Mouse (Mus musculus) MEL (cell line): Measurements from ENCODE around the gene Gcnt2. TPM values are rescaled to one million over a fixed set of nuclear protein-coding genes. Genes with fewer than 3 reads are reported as not detected.
"Not testable (repeated sequence)": the region's sequence is repeated elsewhere in the genome, so short reads cannot be mapped to it uniquely, and the experiment has no call there.

ENCODE experiments used
- DNase-seq: peaks from one replicate; pipeline ENCODE4 v3.0.0; 2011; ENCODE audit warnings: low read depth, low spot score
- H3K27ac ChIP-seq: 2 replicates; pipeline ENCODE4 v1.5.1; 2012; ENCODE audit warnings: low read depth, mild to moderate bottlenecking, control low read depth, low read length, moderate library complexity; ENCODE audit not compliant: control insufficient read depth
- H3K27me3 ChIP-seq, 2 experiments: fragments of 150-350 bp in 1 of 2; sonication (generic) in 1 of 2; 2 replicates each; pipeline ENCODE4 v1.6.1; 2012; ENCODE audit warnings: low read length in 2 of 2, mild to moderate bottlenecking in 2 of 2, improper control_type of control experiment in 1 of 2, moderate library complexity in 1 of 2; ENCODE audit not compliant: insufficient read depth in 2 of 2, control insufficient read depth in 1 of 2
- H3K36me3 ChIP-seq, 2 experiments: 2 replicates each; pipeline ENCODE4 v1.6.1; 2012 to 2014; ENCODE audit warnings: low read length in 2 of 2, improper control_type of control experiment in 1 of 2, inconsistent platforms in 1 of 2, mild to moderate bottlenecking in 1 of 2; ENCODE audit not compliant: insufficient read depth in 2 of 2, control insufficient read depth in 1 of 2
- H3K4me1 ChIP-seq, 2 experiments: fragments of 150-350 bp in 1 of 2; sonication (generic) in 1 of 2; 2 replicates each; pipeline ENCODE4 v1.6.1; 2012; ENCODE audit warnings: low read length in 2 of 2, improper control_type of control experiment in 1 of 2, mild to moderate bottlenecking in 1 of 2; ENCODE audit not compliant: insufficient read depth in 2 of 2, control insufficient read depth in 1 of 2
- H3K4me3 ChIP-seq, 2 experiments: fragments of 150-350 bp in 1 of 2; sonication (generic) in 1 of 2; 2 replicates each; pipeline ENCODE4 v1.5.1; 2012; ENCODE audit warnings: low read depth in 2 of 2, low read length in 2 of 2, mild to moderate bottlenecking in 2 of 2, moderate library complexity in 2 of 2, control low read depth in 1 of 2, improper control_type of control experiment in 1 of 2; ENCODE audit not compliant: control insufficient read depth in 1 of 2, insufficient read depth in 1 of 2
- H3K79me2 ChIP-seq: 2 replicates; pipeline ENCODE4 v1.6.1; 2012; ENCODE audit warnings: mild to moderate bottlenecking, low read length, moderate library complexity; ENCODE audit not compliant: control insufficient read depth, poor library complexity, insufficient read depth
- H3K9ac ChIP-seq: 2 replicates; pipeline ENCODE4 v1.6.1; 2012; ENCODE audit warnings: low read depth, mild to moderate bottlenecking, control low read depth, low read length, moderate library complexity; ENCODE audit not compliant: control insufficient read depth, poor library complexity, severe bottlenecking
- H3K9me3 ChIP-seq: fragments of 150-350 bp; sonication (generic); replicated peaks from 2 replicates; pipeline ENCODE4 v1.6.1; 2012; ENCODE audit warnings: mild to moderate bottlenecking, low read length, improper control_type of control experiment, moderate library complexity; ENCODE audit not compliant: insufficient read depth
- BHLHE40 ChIP-seq: IDR thresholded peaks from 2 replicates; pipeline ENCODE4 v1.6.1; 2012; ENCODE audit warnings: low read depth, mild to moderate bottlenecking, inconsistent platforms, low read length, improper control_type of control experiment, borderline replicate concordance
- CHD2 ChIP-seq: IDR thresholded peaks from 2 replicates; pipeline ENCODE4 v1.6.1; 2011; ENCODE audit warnings: low read length, improper control_type of control experiment
- ELF1 ChIP-seq: IDR thresholded peaks from 2 replicates; pipeline ENCODE4 v1.6.1; 2014; ENCODE audit warnings: low read depth, mild to moderate bottlenecking, inconsistent platforms, low read length, improper control_type of control experiment, moderate library complexity
- GATA1 ChIP-seq: IDR thresholded peaks from 2 replicates; pipeline ENCODE4 v1.6.1; 2011; ENCODE audit warnings: low read depth, low read length, improper control_type of control experiment
- JUND ChIP-seq: IDR thresholded peaks from 2 replicates; pipeline ENCODE4 v1.6.1; 2011; ENCODE audit warnings: low read depth, mild to moderate bottlenecking, improper control_type of control experiment, low read length
- KAT2A ChIP-seq: conservative IDR thresholded peaks from 2 replicates; pipeline ENCODE4 v1.6.1; 2012; ENCODE audit warnings: low read depth, low read length, improper control_type of control experiment, inconsistent platforms
- MAFK ChIP-seq: IDR thresholded peaks from 2 replicates; pipeline ENCODE4 v1.6.1; 2011; ENCODE audit warnings: low read depth, mild to moderate bottlenecking, low read length, improper control_type of control experiment, borderline replicate concordance
- MYC ChIP-seq: IDR thresholded peaks from 2 replicates; pipeline ENCODE4 v1.6.1; 2011; ENCODE audit warnings: low read depth, mild to moderate bottlenecking, low read length, improper control_type of control experiment, moderate library complexity
- NRF1 ChIP-seq: IDR thresholded peaks from 2 replicates; pipeline ENCODE4 v1.6.1; 2014; ENCODE audit warnings: low read depth, mild to moderate bottlenecking, inconsistent platforms, low read length, improper control_type of control experiment, moderate library complexity; ENCODE audit not compliant: poor library complexity, insufficient read depth, severe bottlenecking
- POLR2A ChIP-seq, 2 experiments: IDR thresholded peaks; 2 replicates each; pipeline ENCODE4 v1.6.1; 2011 to 2012; ENCODE audit warnings: low read length in 2 of 2, mild to moderate bottlenecking in 2 of 2, control low read depth in 1 of 2, improper control_type of control experiment in 1 of 2, low read depth in 1 of 2, moderate library complexity in 1 of 2; ENCODE audit not compliant: control insufficient read depth in 1 of 2, insufficient read depth in 1 of 2, poor library complexity in 1 of 2
- POLR2AphosphoS2 ChIP-seq: IDR thresholded peaks from 2 replicates; pipeline ENCODE4 v1.6.1; 2011; ENCODE audit warnings: low read length, improper control_type of control experiment
- TBP ChIP-seq: IDR thresholded peaks from 2 replicates; pipeline ENCODE4 v1.8.0; 2011; ENCODE audit warnings: low read depth, low read length, improper control_type of control experiment
- UBTF ChIP-seq: IDR thresholded peaks from 2 replicates; pipeline ENCODE4 v1.6.1; 2012; ENCODE audit warnings: low read depth, mild to moderate bottlenecking, inconsistent platforms, low read length, improper control_type of control experiment, moderate library complexity, borderline replicate concordance; ENCODE audit not compliant: insufficient read depth
- USF1 ChIP-seq: IDR thresholded peaks from 2 replicates; pipeline ENCODE4 v1.6.1; 2014; ENCODE audit warnings: low read depth, mild to moderate bottlenecking, inconsistent platforms, low read length, improper control_type of control experiment, moderate library complexity
- USF2 ChIP-seq, 2 experiments: IDR thresholded peaks; 2 replicates each; pipeline ENCODE4 v1.6.1; 2011 to 2012; ENCODE audit warnings: improper control_type of control experiment in 2 of 2, low read length in 2 of 2, borderline replicate concordance in 1 of 2, inconsistent platforms in 1 of 2, low read depth in 1 of 2, mild to moderate bottlenecking in 1 of 2; ENCODE audit not compliant: insufficient read depth in 1 of 2
- ZNF384 ChIP-seq: IDR thresholded peaks from 2 replicates; pipeline ENCODE4 v1.6.1; 2012; ENCODE audit warnings: low read depth, mild to moderate bottlenecking, inconsistent platforms, low read length, improper control_type of control experiment
- polyA plus RNA-seq, 2 experiments: library from polyadenylated mRNA; stranded (reverse) in 1 of 2; unstranded in 1 of 2; fragments of >175 nt in 1 of 2; fragments of >200 nt in 1 of 2; gene quantifications; 2 replicates each; pipeline versions ENCODE4 v1.2.1 to v1.2.4; 2012; ENCODE audit warnings: low replicate concordance in 2 of 2, low read depth in 1 of 2; ENCODE audit not compliant: insufficient read length in 2 of 2, insufficient read depth in 1 of 2, missing spikeins in 1 of 2
- total RNA-seq: library from RNA; depleted of rRNA; stranded (reverse); fragments of 300-350 nt; gene quantifications from 2 replicates; pipeline ENCODE4 v1.2.3, GENCODE M21; 2012

Gene Gcnt2
- total and polyA plus RNA-seq, 3 experiments, result 0.03 to 0.04 TPM; not detected in 1

- no peak for DNase-seq
- no peaks in the 10 kb centered on the region for H3K27me3 ChIP-seq
- peaks cover 0 to 16% of the 10 kb centered on the region in 2 experiments; a peak in 2 of 4 replicates for H3K36me3 ChIP-seq
- H3K9me3 ChIP-seq, result no peaks in the 10 kb centered on the region
- peak; percentile 70 for TF ChIP-seq USF1
- TF ChIP-seq KAT2A, result no peak
- peak; percentile 20; the same call in 1 of the 2 replicates for TF ChIP-seq GATA1
- TF ChIP-seq, all 39 proteins: peak for 2
- H3K4me1 ChIP-seq, result peaks cover 4 to 24% of the 10 kb centered on the region in 2 experiments
- no peak overlapping the region for H3K9ac ChIP-seq
- no peaks in the 10 kb centered on the region for H3K79me2 ChIP-seq
- H3K27ac ChIP-seq, result no peak overlapping the region
- H3K4me3 ChIP-seq, result no peak overlapping the region
Measured at GRCm38 (mm10) chr13:40892547-40892946, 33.0 kb downstream of the Gcnt2 start.

- Histone ChIP-seq H3K9ac (no peak overlapping the region), H3K27me3 (no peaks in the 10 kb centered on the region), H3K79me2 (no peaks in the 10 kb centered on the region), H3K9me3 (no peaks in the 10 kb centered on the region), H3K4me1 (peaks cover 4 to 24% of the 10 kb centered on the region in 2 experiments), H3K27ac (no peak overlapping the region), H3K36me3 (peaks cover 0 to 16% of the 10 kb centered on the region in 2 experiments; a peak in 2 of 4 replicates)
- DNase-seq, result no peak
- TF ChIP-seq CHD2, result no peak
- TF ChIP-seq POLR2AphosphoS2, result no peak
- TF ChIP-seq ZNF384, result peak; percentile 19; the same call in 1 of the 2 replicates
- TF ChIP-seq, all 39 proteins: peak for 1
- H3K4me3 ChIP-seq, result no peak overlapping the region
Measured at GRCm38 (mm10) chr13:40893573-40893972, 34.0 kb downstream of the Gcnt2 start.

GRCm38 (mm10) chr13:40898049-40898690 lies 38.6 kb downstream of the Gcnt2 start:
- not testable (repeated sequence) for DNase-seq, H3K4me3 ChIP-seq, H3K36me3 ChIP-seq, H3K27ac ChIP-seq, H3K9ac ChIP-seq, H3K79me2 ChIP-seq, H3K27me3 ChIP-seq, H3K9me3 ChIP-seq
- peaks cover 7 to 16% of the 10 kb centered on the region in 2 experiments for H3K4me1 ChIP-seq

GRCm38 (mm10) chr13:40898698-40899097 lies 39.1 kb downstream of the Gcnt2 start:
- Histone ChIP-seq H3K36me3 (peaks cover 0 to 10% of the 10 kb centered on the region in 2 experiments; a peak in 2 of 4 replicates), H3K9ac (no peak overlapping the region), H3K27me3 (no peaks in the 10 kb centered on the region), H3K27ac (no peak overlapping the region), H3K9me3 (no peaks in the 10 kb centered on the region), H3K4me3 (no peak overlapping the region), H3K79me2 (no peaks in the 10 kb centered on the region), H3K4me1 (peaks cover 7 to 16% of the 10 kb centered on the region in 2 experiments)
- no peak for TF ChIP-seq JUND
- TF ChIP-seq POLR2A (IDR thresholded peaks at IDR 0.05; ENCODE audit: control insufficient read depth in 1 of 2, insufficient read depth in 1 of 2, low read depth in 1 of 2, low read length in 2 of 2, poor library complexity in 1 of 2), result no peak
- no peak for TF ChIP-seq USF2 (IDR thresholded peaks at IDR 0.05; ENCODE audit: borderline replicate concordance in 1 of 2, insufficient read depth in 1 of 2, low read depth in 1 of 2, low read length in 2 of 2)
- TF ChIP-seq MAFK, result no peak
- no peak for TF ChIP-seq TBP
- no peak for TF ChIP-seq MYC
- no peak for TF ChIP-seq ZNF384
- no peak for TF ChIP-seq ELF1
- TF ChIP-seq NRF1, result no peak
- no peak for TF ChIP-seq BHLHE40
- no peak for TF ChIP-seq UBTF
- no peak for TF ChIP-seq USF1
- DNase-seq, result no peak
